Mouse (Mus musculus): ENCODE data around the gene Rad54l.

The Rad54l gene

GRCm38 (mm10) chr4:116059012-116059726, 64.3 kb downstream of the Rad54l start:
- TF ChIP-seq GATA4 (IDR thresholded peaks at IDR 0.05; ENCODE audit: insufficient replicate concordance, low read length), result no peak

- no peak for TF ChIP-seq GATA4 (IDR thresholded peaks at IDR 0.05; ENCODE audit: insufficient replicate concordance, low read length)
Observed at GRCm38 (mm10) chr4:116057559-116057958, 65.9 kb downstream of the Rad54l start.

GRCm38 (mm10) chr4:116053399-116053961, 70.0 kb downstream of the Rad54l start, which contains the start of gene Nsun4:
TSS of gene Nsun4 (minus strand) at chr4:116053876.
- TF ChIP-seq GATA4 (IDR thresholded peaks at IDR 0.05; ENCODE audit: insufficient replicate concordance, low read length), result peak; percentile 54; the same call in 1 of the 2 replicates

GRCm38 (mm10) chr4:116052526-116053293, 70.8 kb downstream of the Rad54l start:
- no peak for TF ChIP-seq GATA4 (IDR thresholded peaks at IDR 0.05; ENCODE audit: insufficient replicate concordance, low read length)

GRCm38 (mm10) chr4:116049211-116049610, 74.3 kb downstream of the Rad54l start:
- TF ChIP-seq GATA4 (IDR thresholded peaks at IDR 0.05; ENCODE audit: insufficient replicate concordance, low read length), result no peak

- no peak for TF ChIP-seq GATA4 (IDR thresholded peaks at IDR 0.05; ENCODE audit: insufficient replicate concordance, low read length)
Observed at GRCm38 (mm10) chr4:116048130-116048920, 75.2 kb downstream of the Rad54l start.

GRCm38 (mm10) chr4:116047681-116048080, 75.8 kb downstream of the Rad54l start:
- no peak for TF ChIP-seq GATA4 (IDR thresholded peaks at IDR 0.05; ENCODE audit: insufficient replicate concordance, low read length)

GRCm38 (mm10) chr4:116046604-116047003, 76.9 kb downstream of the Rad54l start:
- TF ChIP-seq GATA4 (IDR thresholded peaks at IDR 0.05; ENCODE audit: insufficient replicate concordance, low read length), result no peak
